Mouse (Mus musculus) MEL (cell line): ENCODE data around the gene Asic3.

Source experiments
- BHLHE40 ChIP-seq: IDR thresholded peaks from 2 replicates; pipeline ENCODE4 v1.6.1; 2012; ENCODE audit warnings: low read depth, mild to moderate bottlenecking, inconsistent platforms, low read length, improper control_type of control experiment, borderline replicate concordance
- CTCF ChIP-seq, 3 experiments: IDR thresholded peaks in 2 of 3; conservative IDR thresholded peaks in 1 of 3; 2 replicates each; pipeline ENCODE4 v1.5.1; 2011 to 2012; ENCODE audit warnings: low read length in 3 of 3, low read depth in 2 of 3, mild to moderate bottlenecking in 2 of 3, improper control_type of control experiment in 1 of 3, inconsistent platforms in 1 of 3, mixed read lengths in 1 of 3, moderate library complexity in 1 of 3; ENCODE audit not compliant: control insufficient read depth in 1 of 3, insufficient read depth in 1 of 3, poor library complexity in 1 of 3, severe bottlenecking in 1 of 3
- E2F4 ChIP-seq: IDR thresholded peaks from 2 replicates; pipeline ENCODE4 v1.6.1; 2011; ENCODE audit warnings: low read depth, low read length, improper control_type of control experiment, borderline replicate concordance
- EP300 ChIP-seq, 2 experiments: IDR thresholded peaks; 2 replicates each; pipeline ENCODE4 v1.6.1; 2011; ENCODE audit warnings: improper control_type of control experiment in 2 of 2, low read length in 2 of 2, low read depth in 1 of 2, mild to moderate bottlenecking in 1 of 2
- HCFC1 ChIP-seq: IDR thresholded peaks from 2 replicates; pipeline ENCODE4 v1.6.1; 2012; ENCODE audit warnings: low read depth, mild to moderate bottlenecking, inconsistent platforms, low read length, improper control_type of control experiment, moderate library complexity
- MAX ChIP-seq: IDR thresholded peaks from 2 replicates; pipeline ENCODE4 v1.6.1; 2011; ENCODE audit warnings: low read length, improper control_type of control experiment
- NELFE ChIP-seq: IDR thresholded peaks from 2 replicates; pipeline ENCODE4 v1.6.1; 2011; ENCODE audit warnings: low read depth, low read length, improper control_type of control experiment
- POLR2A ChIP-seq, 2 experiments: IDR thresholded peaks; 2 replicates each; pipeline ENCODE4 v1.6.1; 2011 to 2012; ENCODE audit warnings: low read length in 2 of 2, mild to moderate bottlenecking in 2 of 2, control low read depth in 1 of 2, improper control_type of control experiment in 1 of 2, low read depth in 1 of 2, moderate library complexity in 1 of 2; ENCODE audit not compliant: control insufficient read depth in 1 of 2, insufficient read depth in 1 of 2, poor library complexity in 1 of 2
- RAD21 ChIP-seq: IDR thresholded peaks from 2 replicates; pipeline ENCODE4 v1.6.1; 2011; ENCODE audit warnings: mild to moderate bottlenecking, low read depth, low read length, improper control_type of control experiment
- RCOR1 ChIP-seq: IDR thresholded peaks from 2 replicates; pipeline ENCODE4 v1.6.1; 2012; ENCODE audit warnings: low read depth, mild to moderate bottlenecking, inconsistent platforms, low read length, improper control_type of control experiment
- UBTF ChIP-seq: IDR thresholded peaks from 2 replicates; pipeline ENCODE4 v1.6.1; 2012; ENCODE audit warnings: low read depth, mild to moderate bottlenecking, inconsistent platforms, low read length, improper control_type of control experiment, moderate library complexity, borderline replicate concordance; ENCODE audit not compliant: insufficient read depth
- USF1 ChIP-seq: IDR thresholded peaks from 2 replicates; pipeline ENCODE4 v1.6.1; 2014; ENCODE audit warnings: low read depth, mild to moderate bottlenecking, inconsistent platforms, low read length, improper control_type of control experiment, moderate library complexity
- ZC3H11A ChIP-seq: IDR thresholded peaks from 2 replicates; pipeline ENCODE4 v1.6.1; 2012; ENCODE audit warnings: low read depth, mild to moderate bottlenecking, inconsistent platforms, low read length, improper control_type of control experiment
- ZMIZ1 ChIP-seq: IDR thresholded peaks from 2 replicates; pipeline ENCODE4 v1.6.1; 2012; ENCODE audit warnings: low read depth, mild to moderate bottlenecking, inconsistent platforms, low read length, improper control_type of control experiment, moderate library complexity

DNA sequence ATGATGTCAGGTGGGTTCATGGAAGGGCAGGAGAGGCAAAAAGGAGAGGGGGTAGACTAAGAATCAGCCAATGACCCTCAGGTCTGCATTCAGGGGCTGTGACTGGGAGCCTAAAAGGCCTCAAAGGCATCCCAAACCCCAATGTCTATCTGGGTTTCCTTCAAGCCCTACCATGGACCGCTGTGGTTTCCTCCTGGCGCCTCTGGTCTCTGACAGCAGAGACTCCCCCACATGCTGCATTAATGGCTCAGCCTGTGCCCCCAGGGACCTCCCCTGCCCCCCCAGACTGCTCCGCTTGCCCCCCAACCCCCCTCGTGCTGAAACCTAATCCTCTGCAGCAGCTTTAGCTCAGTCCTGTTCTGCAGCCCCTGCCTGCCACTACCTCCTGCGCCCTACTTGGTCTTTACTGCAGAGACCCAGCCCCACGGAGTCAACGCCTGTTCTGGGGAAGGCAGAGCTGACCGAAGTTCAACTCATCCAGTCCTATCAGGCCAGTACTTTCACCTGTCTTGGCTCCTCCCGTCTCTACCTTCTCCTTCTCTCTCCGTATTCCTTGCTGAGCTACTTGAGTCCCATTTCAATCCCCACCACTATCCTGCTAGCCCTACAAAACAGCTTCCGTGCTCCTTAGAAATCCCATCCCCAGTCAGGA, at the start of gene Asic3:
- TF ChIP-seq POLR2A (IDR thresholded peaks at IDR 0.05; ENCODE audit: control insufficient read depth in 1 of 2, insufficient read depth in 1 of 2, low read depth in 1 of 2, low read length in 2 of 2, poor library complexity in 1 of 2) (no peak), CTCF (IDR thresholded peaks at IDR 0.05 in 2 of 3, conservative IDR thresholded peaks at IDR 0.05 in 1 of 3; ENCODE audit: control insufficient read depth in 1 of 3, insufficient read depth in 1 of 3, low read depth in 2 of 3, low read length in 3 of 3, poor library complexity in 1 of 3, severe bottlenecking in 1 of 3) (no peak), RCOR1 (no peak), E2F4 (no peak), RAD21 (no peak), UBTF (no peak), MAX (no peak), EP300 (IDR thresholded peaks at IDR 0.05; ENCODE audit: low read depth in 1 of 2, low read length in 2 of 2) (no peak), NELFE (no peak), USF1 (no peak), BHLHE40 (no peak), HCFC1 (no peak), ZMIZ1 (no peak), ZC3H11A (no peak)
